Mouse (Mus musculus) hindbrain, embryonic 11.5 days (tissue): Measurements from ENCODE around the gene Jade1. TPM values are rescaled to one million over a fixed set of nuclear protein-coding genes. Genes with fewer than 3 reads are reported as not detected.

Source experiments
- ATAC-seq: fragments of 200-750 bp; cut with Nextera tagmentation; 2 replicates; pipeline ENCODE4 v1.8.0; 2017; ENCODE audit warnings: mild to moderate bottlenecking, moderate TSS enrichment, moderate library complexity; ENCODE audit not compliant: low FRiP score
- DNase-seq: peaks from one replicate; pipeline ENCODE4 v3.0.0-alpha.2; 2015; ENCODE audit warnings: low spot score
- H3K27ac ChIP-seq: fragments of 300-500 bp; sonication (generic); 2 replicates; pipeline ENCODE4 v1.5.1; 2014; ENCODE audit warnings: mild to moderate bottlenecking, low read depth, low read length
- H3K27me3 ChIP-seq: fragments of 300-500 bp; sonication (generic); 2 replicates; pipeline ENCODE4 v1.6.1; 2014; ENCODE audit warnings: mild to moderate bottlenecking, low read length, moderate library complexity, mixed read lengths; ENCODE audit not compliant: control insufficient read depth, insufficient read depth
- H3K36me3 ChIP-seq: fragments of 300-500 bp; sonication (generic); 2 replicates; pipeline ENCODE4 v1.6.1; 2014; ENCODE audit warnings: mild to moderate bottlenecking, low read length, moderate library complexity, mixed read lengths; ENCODE audit not compliant: control insufficient read depth, insufficient read depth
- H3K4me1 ChIP-seq: fragments of 300-500 bp; sonication (generic); replicated peaks from 2 replicates; pipeline ENCODE4 v1.6.1; 2014; ENCODE audit warnings: low read length, mixed read lengths; ENCODE audit not compliant: control insufficient read depth, insufficient read depth
- H3K4me2 ChIP-seq: fragments of 300-500 bp; sonication (generic); replicated peaks from 2 replicates; pipeline ENCODE4 v1.6.1; 2014; ENCODE audit warnings: mild to moderate bottlenecking, low read depth, low read length
- H3K4me3 ChIP-seq: fragments of 300-500 bp; sonication (generic); 2 replicates; pipeline ENCODE4 v1.5.1; 2014; ENCODE audit warnings: low read depth, low read length
- H3K9ac ChIP-seq: fragments of 300-500 bp; sonication (generic); 2 replicates; pipeline ENCODE4 v1.6.1; 2014; ENCODE audit warnings: low read depth, low read length
- H3K9me3 ChIP-seq: fragments of 300-500 bp; sonication (generic); 2 replicates; pipeline ENCODE4 v1.6.1; 2016; ENCODE audit warnings: low read length; ENCODE audit not compliant: control insufficient read depth
- WGBS: fragments of 180-500 bp; shearing (Covaris S2); extraction: QIAGEN DNeasy Blood & Tissue Kit; methylation state at CpG from one replicate; pipeline ENCODE4 v1.1.7; 2014; 5-methylcytosine and 5-hydroxymethylcytosine counted together
- polyA plus RNA-seq: library from polyadenylated mRNA; unstranded; fragments of >200 nt; fragmentation: Nextera tagmentation; extraction: Ambion mirVana; gene quantifications from 2 replicates; pipeline ENCODE4 v1.2.1, GENCODE M21; 2014

Gene Jade1
- polyA plus RNA-seq, 1 experiment from 2014 or later = 12.1 TPM

DNA sequence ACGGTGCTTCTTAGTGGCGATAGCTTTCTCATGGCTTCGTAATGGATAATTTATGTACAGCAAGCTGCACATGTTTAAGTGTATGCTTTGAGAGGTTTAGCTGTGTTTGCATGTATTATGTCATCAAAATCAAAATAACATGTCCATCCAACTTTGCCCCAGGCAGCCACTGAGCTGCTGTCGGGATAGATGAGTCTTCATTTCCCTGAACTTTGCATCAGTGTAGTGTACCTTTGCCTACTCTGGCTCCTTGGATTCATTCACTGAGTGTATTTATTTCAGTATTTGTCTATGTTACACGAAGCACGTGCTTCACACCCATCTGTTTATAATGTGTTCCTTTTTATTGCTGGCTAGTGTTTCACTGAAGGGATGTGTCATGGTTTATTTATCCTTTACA, 30.8 kb downstream of the Jade1 start:
- Histone ChIP-seq H3K4me1 (no peaks in the 10 kb centered on the region), H3K9ac (no peak overlapping the region), H3K27me3 (no peaks in the 10 kb centered on the region), H3K27ac (no peak overlapping the region), H3K9me3 (no peaks in the 10 kb centered on the region), H3K4me3 (no peak overlapping the region), H3K36me3 (no peaks in the 10 kb centered on the region), H3K4me2 (no peak overlapping the region)
- no peak for DNase-seq
- 91% methylated on average over 6 of the region's 6 CpGs for WGBS
- ATAC-seq = no peak

DNA sequence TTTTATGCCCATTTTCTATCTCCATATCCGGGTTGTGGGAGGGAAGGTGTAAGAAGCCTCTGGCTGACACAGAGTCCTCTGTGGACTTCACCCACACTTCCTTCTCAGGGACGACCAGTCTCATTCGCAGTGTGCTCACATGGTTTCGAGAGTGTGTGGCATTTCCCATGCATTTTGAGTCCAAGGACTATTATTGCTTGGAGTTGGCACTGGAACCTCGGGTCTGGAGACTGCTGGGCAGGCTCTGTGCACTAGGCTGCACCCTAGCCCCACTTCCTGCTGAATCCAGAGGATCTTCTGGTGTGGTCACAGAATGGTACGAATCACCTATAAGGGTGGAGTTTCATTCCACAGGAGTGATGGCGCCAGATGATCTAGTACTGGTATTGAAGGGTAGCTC, 31.4 kb downstream of the Jade1 start:
- Histone ChIP-seq H3K27ac (no peak overlapping the region), H3K27me3 (no peaks in the 10 kb centered on the region), H3K9ac (no peak overlapping the region), H3K4me3 (no peak overlapping the region), H3K4me1 (no peaks in the 10 kb centered on the region), H3K9me3 (no peaks in the 10 kb centered on the region), H3K4me2 (no peak overlapping the region), H3K36me3 (no peaks in the 10 kb centered on the region)
- 88% methylated on average over 7 of the region's 7 CpGs for WGBS
- ATAC-seq = no peak
- no peak for DNase-seq

DNA sequence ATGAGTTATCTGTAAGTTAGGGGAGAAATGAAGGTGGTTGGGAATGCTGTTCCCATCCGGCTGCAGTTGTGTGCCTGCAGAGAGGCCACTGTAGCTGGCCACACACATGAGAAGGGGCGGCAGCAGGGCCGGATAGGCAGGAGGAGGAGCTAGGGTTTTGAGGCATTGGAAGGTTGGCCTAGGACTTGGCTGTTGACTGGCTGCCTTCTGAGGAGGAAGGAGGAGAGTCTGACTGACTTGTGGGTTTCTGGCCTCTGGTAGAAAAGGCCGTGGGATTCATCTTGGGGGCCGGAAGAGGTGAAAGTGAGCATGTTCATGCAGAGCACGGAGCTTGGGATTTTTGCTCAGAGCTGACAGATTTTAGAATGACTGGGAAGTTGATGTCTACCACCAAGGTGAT, 32.1 kb downstream of the Jade1 start:
- Histone ChIP-seq H3K4me1 (no peaks in the 10 kb centered on the region), H3K36me3 (no peaks in the 10 kb centered on the region), H3K27me3 (no peaks in the 10 kb centered on the region), H3K4me3 (no peak overlapping the region), H3K9ac (no peak overlapping the region), H3K4me2 (no peak overlapping the region), H3K9me3 (no peaks in the 10 kb centered on the region), H3K27ac (no peak overlapping the region)
- DNase-seq = no peak
- ATAC-seq = no peak
- 61% methylated on average over 6 of the region's 6 CpGs for WGBS

DNA sequence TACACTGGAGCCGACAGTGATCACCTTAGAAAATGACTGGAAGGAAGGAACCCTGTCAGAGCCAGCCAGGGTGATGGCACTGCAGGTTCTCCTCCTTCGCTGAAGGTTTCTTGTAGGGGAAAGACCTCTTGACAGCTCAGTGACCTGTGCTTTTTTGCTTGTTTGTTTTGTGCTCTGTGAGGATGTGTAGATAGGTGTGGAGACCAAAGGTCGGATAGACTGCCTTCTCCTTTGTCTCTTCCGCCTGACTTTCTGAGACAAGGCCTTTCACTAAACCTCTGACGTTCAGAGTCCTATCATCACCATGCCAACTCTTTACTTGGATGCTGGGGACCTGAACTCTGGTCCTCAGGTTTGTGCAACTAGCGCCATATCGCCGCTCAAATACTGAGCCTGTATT, 33.0 kb downstream of the Jade1 start:
- Histone ChIP-seq H3K4me3 (no peak overlapping the region), H3K9ac (no peak overlapping the region), H3K36me3 (no peaks in the 10 kb centered on the region), H3K27ac (no peak overlapping the region), H3K9me3 (no peaks in the 10 kb centered on the region), H3K4me1 (no peaks in the 10 kb centered on the region), H3K4me2 (no peak overlapping the region), H3K27me3 (no peaks in the 10 kb centered on the region)
- no peak for ATAC-seq
- WGBS = 73% methylated on average over 8 of the region's 8 CpGs
- no peak for DNase-seq

DNA sequence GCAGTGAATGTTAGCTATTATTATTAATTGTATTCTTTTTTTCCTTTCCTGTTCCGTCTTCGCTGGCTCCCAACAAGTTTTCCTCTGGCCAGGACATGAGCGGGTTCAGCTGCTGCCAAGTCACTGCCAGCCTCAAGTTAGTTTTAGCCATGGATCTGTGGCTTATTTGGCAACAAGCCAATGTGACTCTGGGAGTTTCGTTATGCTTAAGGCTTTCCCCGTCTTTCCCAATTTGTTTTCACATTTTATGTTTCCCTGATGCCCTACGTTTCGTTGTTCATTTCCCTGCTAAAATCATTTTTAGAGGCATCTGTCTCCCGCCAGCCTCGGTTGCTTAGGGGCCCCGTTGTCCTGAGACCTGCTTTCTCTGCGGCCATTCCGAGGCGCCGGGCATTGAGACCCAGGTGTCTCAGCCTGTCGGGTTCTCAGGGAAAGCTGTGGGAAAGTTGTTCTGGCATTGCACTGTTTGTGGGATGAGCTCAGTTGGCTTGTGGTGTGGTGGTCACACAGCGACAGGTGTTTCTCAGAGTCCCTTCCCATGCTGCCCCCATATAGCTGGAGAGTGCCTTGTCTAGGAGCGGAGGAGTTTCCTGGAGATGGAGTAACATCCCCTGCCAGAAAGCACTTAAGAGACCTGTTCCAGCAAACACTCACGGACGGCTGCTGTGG, 33.8 kb downstream of the Jade1 start:
- no peak overlapping the region for H3K4me2 ChIP-seq
- no peaks in the 10 kb centered on the region for H3K36me3 ChIP-seq
- H3K27me3 ChIP-seq = no peaks in the 10 kb centered on the region
- H3K4me3 ChIP-seq = no peak overlapping the region
- WGBS = 94% methylated on average over 19 of the region's 19 CpGs
- ATAC-seq = no peak
- H3K27ac ChIP-seq = no peak overlapping the region
- no peaks in the 10 kb centered on the region for H3K4me1 ChIP-seq
- H3K9ac ChIP-seq = no peak overlapping the region
- H3K9me3 ChIP-seq = no peaks in the 10 kb centered on the region
- no peak for DNase-seq

DNA sequence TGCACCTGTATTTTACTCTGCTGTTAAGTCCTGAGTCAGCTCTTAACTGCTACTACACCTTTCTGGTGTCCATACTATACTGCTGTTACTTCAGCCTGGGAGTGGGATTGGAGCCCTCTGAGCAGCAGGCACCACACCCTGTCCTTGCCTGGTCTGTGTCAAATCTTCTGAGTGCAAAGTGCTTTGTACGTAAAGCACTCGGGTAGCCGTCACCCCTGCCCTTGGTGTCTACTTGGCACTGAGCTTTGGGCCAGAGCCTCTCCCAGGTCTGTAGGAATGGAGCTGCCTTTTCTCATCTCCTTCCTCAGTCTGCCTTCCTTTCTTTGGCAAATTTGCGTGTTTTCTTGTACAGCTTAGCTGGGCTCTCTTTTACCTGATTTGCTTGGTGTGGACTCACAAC, 34.5 kb downstream of the Jade1 start:
- Histone ChIP-seq H3K4me3 (no peak overlapping the region), H3K4me1 (no peaks in the 10 kb centered on the region), H3K4me2 (no peak overlapping the region), H3K36me3 (no peaks in the 10 kb centered on the region), H3K9ac (no peak overlapping the region), H3K9me3 (no peaks in the 10 kb centered on the region), H3K27me3 (no peaks in the 10 kb centered on the region), H3K27ac (no peak overlapping the region)
- 96% methylated on average over 4 of the region's 4 CpGs for WGBS
- ATAC-seq (no peak), DNase-seq (no peak)

DNA sequence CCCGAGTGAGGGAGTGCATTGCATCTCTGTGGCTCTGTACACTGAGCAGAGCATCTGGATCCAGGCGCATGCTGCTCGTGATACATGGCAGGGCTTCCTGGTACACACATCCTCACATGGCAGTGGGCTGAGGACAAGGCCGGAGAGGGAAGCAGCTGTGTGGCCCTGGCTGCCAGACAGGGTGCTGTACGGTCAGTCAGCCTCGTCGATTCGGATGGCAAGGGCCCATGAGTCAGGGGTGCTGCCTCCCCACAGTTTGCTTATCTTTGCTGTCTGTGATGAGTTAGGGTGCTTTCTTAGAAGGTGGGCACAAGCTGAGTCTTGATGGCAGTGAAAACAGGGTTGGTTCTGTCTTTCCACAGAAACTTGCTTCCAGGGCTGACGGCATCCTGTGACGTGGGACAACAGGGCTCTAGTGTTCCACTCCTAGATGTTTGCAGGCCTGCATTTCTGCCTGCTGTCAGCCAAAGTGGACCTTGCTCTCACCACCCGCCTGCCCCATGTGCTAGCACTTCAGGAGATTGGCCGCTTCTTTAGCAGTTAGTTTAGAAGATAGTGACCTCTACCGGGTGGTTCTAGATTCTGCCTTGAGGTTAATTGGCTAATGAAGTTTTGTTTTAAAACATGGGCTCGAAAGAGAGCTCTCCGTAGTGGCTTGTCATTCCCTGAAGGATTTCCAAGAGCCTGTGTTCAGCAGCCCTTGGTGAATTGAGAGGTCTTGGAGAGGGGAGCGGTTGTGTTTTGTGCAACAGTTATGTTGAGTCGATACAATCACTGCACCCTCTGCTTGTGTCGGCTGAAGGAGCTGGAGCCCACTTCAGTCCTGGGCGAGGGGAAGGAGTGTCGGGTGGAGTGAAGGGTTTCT, 35.4 kb downstream of the Jade1 start:
- Histone ChIP-seq H3K4me2 (no peak overlapping the region), H3K4me1 (no peaks in the 10 kb centered on the region), H3K4me3 (no peak overlapping the region), H3K27me3 (no peaks in the 10 kb centered on the region), H3K27ac (no peak overlapping the region), H3K9ac (no peak overlapping the region), H3K9me3 (no peaks in the 10 kb centered on the region), H3K36me3 (no peaks in the 10 kb centered on the region)
- WGBS = 90% methylated on average over 20 of the region's 20 CpGs
- ATAC-seq (no peak), DNase-seq (no peak)

DNA sequence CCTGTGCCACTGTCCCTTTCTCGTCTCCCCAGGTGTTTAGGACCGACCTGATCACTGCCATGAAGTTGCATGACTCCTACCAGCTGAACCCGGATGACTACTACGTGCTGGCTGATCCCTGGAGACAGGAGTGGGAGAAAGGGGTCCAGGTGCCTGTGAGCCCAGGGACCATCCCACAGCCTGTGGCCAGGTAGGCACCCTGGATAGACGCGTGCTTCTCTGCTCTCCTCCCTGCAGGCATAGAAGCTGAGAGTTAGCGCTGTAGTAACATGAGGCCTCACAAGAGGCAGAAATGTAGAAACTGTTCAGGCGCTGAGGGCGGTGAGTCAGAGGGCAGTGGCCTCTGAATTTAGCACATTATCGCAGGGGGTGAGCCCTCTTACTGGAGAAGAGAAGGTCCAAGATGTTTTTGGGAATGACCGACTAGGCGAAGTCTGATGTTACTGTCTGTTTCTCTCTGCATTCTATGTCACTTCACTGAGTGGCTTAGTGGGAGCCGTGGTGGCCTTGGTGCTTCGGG, 36.2 kb downstream of the Jade1 start:
- Histone ChIP-seq H3K4me1 (no peaks in the 10 kb centered on the region), H3K9me3 (no peaks in the 10 kb centered on the region), H3K27me3 (no peaks in the 10 kb centered on the region), H3K27ac (no peak overlapping the region), H3K4me3 (no peak overlapping the region), H3K4me2 (no peak overlapping the region), H3K36me3 (no peaks in the 10 kb centered on the region), H3K9ac (no peak overlapping the region)
- DNase-seq (no peak), ATAC-seq (no peak)
- WGBS = 96% methylated on average over 14 of the region's 14 CpGs

DNA sequence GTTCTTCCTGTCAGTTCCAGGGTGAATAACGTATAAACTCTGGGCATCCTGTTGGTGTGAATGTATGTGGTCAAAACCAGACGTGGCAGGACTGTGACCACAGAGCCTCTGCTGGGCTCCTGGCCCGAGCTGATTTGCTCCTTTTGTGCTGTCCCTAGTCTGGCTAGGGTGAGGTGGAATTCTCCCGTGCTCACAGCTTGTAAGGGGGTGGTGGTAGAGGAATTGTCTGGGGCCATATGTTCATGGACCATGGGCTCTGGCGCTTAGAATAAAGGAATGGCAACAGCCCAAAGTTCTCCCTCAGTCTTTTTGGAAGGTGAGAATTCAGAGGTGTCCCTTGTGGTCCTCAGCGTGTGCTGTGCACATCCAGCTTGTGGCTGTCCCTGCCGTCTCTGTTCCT, 37.3 kb downstream of the Jade1 start:
- ATAC-seq (no peak), DNase-seq (no peak)
- Histone ChIP-seq H3K27me3 (no peaks in the 10 kb centered on the region), H3K9ac (no peak overlapping the region), H3K4me1 (no peaks in the 10 kb centered on the region), H3K4me3 (no peak overlapping the region), H3K27ac (no peak overlapping the region), H3K9me3 (no peaks in the 10 kb centered on the region), H3K4me2 (no peak overlapping the region), H3K36me3 (no peaks in the 10 kb centered on the region)
- WGBS = 91% methylated on average over 7 of the region's 7 CpGs
